Mouse (Mus musculus): ENCODE results near the gene Mbnl2. TPM values are rescaled to one million over a fixed set of nuclear protein-coding genes. Genes with fewer than 3 reads are reported as not detected.

The Mbnl2 gene
- total and polyA plus RNA-seq, 3 experiments, result 23.8 to 28.9 (median 23.9) TPM

DNA sequence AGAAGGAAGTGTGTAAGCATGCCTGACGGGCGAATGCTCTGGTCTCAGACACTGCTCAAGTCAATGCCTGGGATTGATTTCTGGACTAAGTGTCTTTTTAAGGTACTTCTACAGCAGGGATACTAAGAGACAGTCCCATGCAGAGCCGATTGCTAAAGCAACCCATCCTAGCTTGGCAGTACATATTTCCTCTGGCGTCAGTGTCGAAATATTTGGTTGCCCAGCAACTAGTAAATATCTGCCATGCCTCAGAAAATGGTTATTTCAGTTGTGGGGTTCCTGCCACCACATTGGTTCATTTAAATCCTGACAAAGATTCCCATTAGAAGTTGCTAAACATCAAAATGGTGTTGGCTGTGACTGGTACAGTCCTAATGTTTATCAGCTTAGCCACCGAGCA lies 66.4 kb downstream of the Mbnl2 start:
- no peak overlapping the region for H3K9ac ChIP-seq (ENCODE audit: insufficient read depth, low read depth)
- H3K36me3 ChIP-seq (replicated peaks in 1 of 2; ENCODE audit: control insufficient read depth in 1 of 2, insufficient read depth in 1 of 2, low read length in 1 of 2), result peaks cover 10 to 62% of the 10 kb centered on the region in 2 experiments
- peaks cover 11% of the 10 kb centered on the region for H3K9me3 ChIP-seq (replicated peaks; ENCODE audit: low read length)
- no peak overlapping the region for H3K27ac ChIP-seq (ENCODE audit: insufficient read depth, low read depth)
- dilution Hi-C loops (cut with MboI; ENCODE audit: extremely low pct_ligation_motif_present, extremely low pct_unique_long_range_greater_than_20kb, low sequenced_read_pairs), result no loop called here
- H3K4me1 ChIP-seq (ENCODE audit: control insufficient read depth in 1 of 2, insufficient read depth in 2 of 2), result no peaks in the 10 kb centered on the region; a peak in 1 of 4 replicates
- in situ Hi-C loops (cut with MboI; ENCODE audit: low pct_ligation_motif_present, low pct_unique_long_range_greater_than_20kb, low sequenced_read_pairs), result no loop called here
- DNase-seq (ENCODE audit: extremely low read depth), result no peak
- no peak overlapping the region for H3K4me3 ChIP-seq (replicated peaks in 1 of 3; ENCODE audit: low read depth in 2 of 3, low read length in 2 of 3, poor library complexity in 1 of 3)
- no peak for TF ChIP-seq RAD21 (IDR thresholded peaks at IDR 0.05; ENCODE audit: low read depth, low read length)
- TF ChIP-seq SMC3 (IDR thresholded peaks at IDR 0.05; ENCODE audit: low read depth, low read length), result no peak
- no peak for TF ChIP-seq ETS1 (conservative IDR thresholded peaks at IDR 0.05; ENCODE audit: low read depth, low read length)
- TF ChIP-seq RCOR1 (conservative IDR thresholded peaks at IDR 0.05; ENCODE audit: low read depth, low read length), result no peak
- no peak for TF ChIP-seq MAZ (IDR thresholded peaks at IDR 0.05; ENCODE audit: low read depth, low read length)
- no peak for TF ChIP-seq CHD2 (IDR thresholded peaks at IDR 0.05; ENCODE audit: low read length)
- TF ChIP-seq ZNF384 (IDR thresholded peaks at IDR 0.05; ENCODE audit: low read depth, low read length), result no peak
- TF ChIP-seq SIN3A (IDR thresholded peaks at IDR 0.05; ENCODE audit: low read length), result no peak
- no peak for TF ChIP-seq ELF1 (IDR thresholded peaks at IDR 0.05; ENCODE audit: low read depth, low read length)
- TF ChIP-seq GABPA (IDR thresholded peaks at IDR 0.05; ENCODE audit: insufficient replicate concordance, low read depth, low read length), result no peak
- TF ChIP-seq MYC (IDR thresholded peaks at IDR 0.05; ENCODE audit: low read depth, low read length), result no peak
- TF ChIP-seq NRF1 (IDR thresholded peaks at IDR 0.05; ENCODE audit: low read depth, low read length), result no peak
- TF ChIP-seq NELFE (IDR thresholded peaks at IDR 0.05; ENCODE audit: low read depth, low read length), result no peak
- no peak for TF ChIP-seq POLR2A (IDR thresholded peaks at IDR 0.05; ENCODE audit: low read depth, low read length)
- TF ChIP-seq TBP (conservative IDR thresholded peaks at IDR 0.05; ENCODE audit: low read depth, low read length), result no peak
- no peak for TF ChIP-seq MEF2A (IDR thresholded peaks at IDR 0.05; ENCODE audit: borderline replicate concordance, low read depth, low read length)
- no peak for TF ChIP-seq TCF12 (IDR thresholded peaks at IDR 0.05; ENCODE audit: low read depth, low read length)
- no peak overlapping the region for H3K4me2 ChIP-seq (ENCODE audit: insufficient read depth, low read depth, poor library complexity, severe bottlenecking)
- no peaks in the 10 kb centered on the region for H3K27me3 ChIP-seq (replicated peaks)
- no peaks in the 10 kb centered on the region for H3K79me2 ChIP-seq (replicated peaks; ENCODE audit: control insufficient read depth, extremely low read depth, insufficient read depth, poor library complexity, severe bottlenecking)

DNA sequence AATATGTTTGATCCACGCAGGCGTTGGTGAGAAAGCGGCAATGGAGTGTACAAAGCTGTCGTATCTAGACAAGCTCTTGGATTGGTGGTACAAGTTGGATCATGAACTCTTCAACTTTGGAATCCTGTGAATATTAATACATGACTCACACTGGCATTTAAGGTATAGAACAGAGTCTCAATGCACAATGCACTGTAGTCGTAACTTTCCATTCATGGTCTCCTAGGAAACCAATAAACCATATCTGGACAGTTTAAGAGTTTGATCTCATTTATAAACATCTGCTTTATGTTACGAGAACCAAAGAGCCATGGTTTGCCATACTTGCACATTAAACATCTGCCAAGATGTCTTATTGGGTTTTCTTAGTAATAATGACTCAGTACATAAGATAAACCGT lies 66.9 kb downstream of the Mbnl2 start:
- Histone ChIP-seq H3K9me3 (replicated peaks; ENCODE audit: low read length) (peaks cover 13% of the 10 kb centered on the region), H3K27me3 (replicated peaks) (no peaks in the 10 kb centered on the region), H3K4me1 (ENCODE audit: control insufficient read depth in 1 of 2, insufficient read depth in 2 of 2) (no peaks in the 10 kb centered on the region; a peak in 1 of 4 replicates), H3K4me2 (ENCODE audit: insufficient read depth, low read depth, poor library complexity, severe bottlenecking) (no peak overlapping the region), H3K79me2 (replicated peaks; ENCODE audit: control insufficient read depth, extremely low read depth, insufficient read depth, poor library complexity, severe bottlenecking) (no peaks in the 10 kb centered on the region), H3K9ac (ENCODE audit: insufficient read depth, low read depth) (no peak overlapping the region), H3K36me3 (replicated peaks in 1 of 2; ENCODE audit: control insufficient read depth in 1 of 2, insufficient read depth in 1 of 2, low read length in 1 of 2) (peaks cover 12 to 62% of the 10 kb centered on the region in 2 experiments), H3K27ac (ENCODE audit: insufficient read depth, low read depth) (no peak overlapping the region), H3K4me3 (replicated peaks in 1 of 3; ENCODE audit: low read depth in 2 of 3, low read length in 2 of 3, poor library complexity in 1 of 3) (no peak overlapping the region)
- DNase-seq (ENCODE audit: extremely low read depth), result no peak
- in situ Hi-C loops (cut with MboI; ENCODE audit: low pct_ligation_motif_present, low pct_unique_long_range_greater_than_20kb, low sequenced_read_pairs) (no loop called here), dilution Hi-C loops (cut with MboI; ENCODE audit: extremely low pct_ligation_motif_present, extremely low pct_unique_long_range_greater_than_20kb, low sequenced_read_pairs) (no loop called here)
- TF ChIP-seq POLR2A (IDR thresholded peaks at IDR 0.05; ENCODE audit: low read depth, low read length) (no peak), ZMIZ1 (IDR thresholded peaks at IDR 0.05; ENCODE audit: low read depth, low read length) (no peak), MXI1 (IDR thresholded peaks at IDR 0.05; ENCODE audit: low read depth, low read length) (no peak), USF1 (IDR thresholded peaks at IDR 0.05; ENCODE audit: low read depth, low read length) (no peak), NELFE (IDR thresholded peaks at IDR 0.05; ENCODE audit: low read depth, low read length) (no peak), MAFK (IDR thresholded peaks at IDR 0.05; ENCODE audit: insufficient replicate concordance, low read length) (no peak), NRF1 (IDR thresholded peaks at IDR 0.05; ENCODE audit: low read depth, low read length) (no peak), E2F4 (IDR thresholded peaks at IDR 0.05; ENCODE audit: insufficient replicate concordance, low read depth, low read length) (no peak), RAD21 (IDR thresholded peaks at IDR 0.05; ENCODE audit: low read depth, low read length) (no peak), BHLHE40 (IDR thresholded peaks at IDR 0.05; ENCODE audit: low read depth, low read length) (no peak), PAX5 (IDR thresholded peaks at IDR 0.05; ENCODE audit: low read length) (no peak), MEF2A (IDR thresholded peaks at IDR 0.05; ENCODE audit: borderline replicate concordance, low read depth, low read length) (no peak), RCOR1 (conservative IDR thresholded peaks at IDR 0.05; ENCODE audit: low read depth, low read length) (no peak), GABPA (IDR thresholded peaks at IDR 0.05; ENCODE audit: insufficient replicate concordance, low read depth, low read length) (no peak), ZKSCAN1 (IDR thresholded peaks at IDR 0.05; ENCODE audit: borderline replicate concordance, low read depth, low read length) (no peak), MAZ (IDR thresholded peaks at IDR 0.05; ENCODE audit: low read depth, low read length) (no peak), HCFC1 (IDR thresholded peaks at IDR 0.05; ENCODE audit: low read depth, low read length) (no peak), ZNF384 (IDR thresholded peaks at IDR 0.05; ENCODE audit: low read depth, low read length) (no peak)

Data from CH12.LX (cell line).